Mouse (Mus musculus) cerebellum, adult (tissue): Measurements from ENCODE around the gene Kremen1.

Experiments used
- ATAC-seq: cut with Nextera tagmentation; 2 replicates; pipeline ENCODE4 v1.9.2; 2017; ENCODE audit warnings: mild to moderate bottlenecking, moderate library complexity, mixed read lengths; ENCODE audit not compliant: insufficient number of reproducible peaks, low FRiP score, low TSS enrichment

The Kremen1 gene

GRCm38 (mm10) chr11:5269846-5270461 is 8.6 kb upstream of the Kremen1 start:
- ATAC-seq: no peak

- ATAC-seq: no peak
Measured at GRCm38 (mm10) chr11:5265764-5266163, 4.4 kb upstream of the Kremen1 start.

GRCm38 (mm10) chr11:5263078-5263730 is 1.8 kb upstream of the Kremen1 start:
- ATAC-seq: no peak

GRCm38 (mm10) chr11:5260942-5261459 is 357 bp downstream of the Kremen1 start:
- ATAC-seq: peak; percentile 41

GRCm38 (mm10) chr11:5259944-5260598 is 1.3 kb downstream of the Kremen1 start:
- ATAC-seq: no peak

GRCm38 (mm10) chr11:5258036-5258435 is 3.3 kb downstream of the Kremen1 start:
- no peak for ATAC-seq

GRCm38 (mm10) chr11:5257151-5257862 is 4.1 kb downstream of the Kremen1 start:
- ATAC-seq: no peak

- no peak for ATAC-seq
Measured at GRCm38 (mm10) chr11:5255509-5256014, 5.8 kb downstream of the Kremen1 start.

- ATAC-seq: no peak
Measured at GRCm38 (mm10) chr11:5254016-5254415, 7.3 kb downstream of the Kremen1 start.

GRCm38 (mm10) chr11:5253528-5253927 is 7.8 kb downstream of the Kremen1 start:
- ATAC-seq: no peak

GRCm38 (mm10) chr11:5252727-5253126 is 8.6 kb downstream of the Kremen1 start:
- no peak for ATAC-seq

- no peak for ATAC-seq
Measured at GRCm38 (mm10) chr11:5251112-5251511, 10.2 kb downstream of the Kremen1 start.

- no peak for ATAC-seq
Measured at GRCm38 (mm10) chr11:5248200-5248599, 13.2 kb downstream of the Kremen1 start.

- ATAC-seq: no peak
Measured at GRCm38 (mm10) chr11:5245431-5245830, 15.9 kb downstream of the Kremen1 start.

GRCm38 (mm10) chr11:5244749-5245130 is 16.6 kb downstream of the Kremen1 start:
- no peak for ATAC-seq

GRCm38 (mm10) chr11:5243812-5244748 is 17.3 kb downstream of the Kremen1 start:
- ATAC-seq: no peak; the same call in 1 of the 2 replicates

- no peak for ATAC-seq
Measured at GRCm38 (mm10) chr11:5243208-5243607, 18.1 kb downstream of the Kremen1 start.

GRCm38 (mm10) chr11:5242158-5242557 is 19.2 kb downstream of the Kremen1 start:
- ATAC-seq: no peak
